In the genomic region with DNA sequence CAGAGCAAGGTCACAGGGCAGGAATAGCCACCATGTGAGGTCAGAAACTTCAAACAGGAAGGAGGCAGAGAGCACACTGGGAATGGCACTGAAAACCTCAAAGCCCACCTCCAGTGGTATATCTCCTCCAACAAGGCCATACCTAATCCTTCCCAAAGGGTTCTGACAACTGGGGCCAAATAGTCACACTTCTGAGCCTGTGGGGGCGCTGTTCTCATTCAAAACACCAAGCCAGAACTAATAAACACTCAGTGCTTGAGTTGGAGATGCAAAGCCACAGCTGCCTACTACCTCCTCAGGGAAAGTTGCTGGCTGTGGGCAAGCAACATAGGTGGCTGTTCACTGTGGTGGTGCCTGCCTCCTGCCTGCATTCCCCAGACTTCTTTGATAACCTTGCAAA, we compare ENCODE assay signal across 13 mouse cellular contexts.
A peak's percentile ranks its signal among the peaks of the same experiment; 100 is the strongest.
DNase-seq lines count a peak whose midpoint lies in the region; ATAC-seq and TF ChIP-seq lines count a peak whose summit lies in the region.
"Had no signal": no experiment of that assay in that cellular context is flagged by ENCODE, and none has a peak within 500 bp of the region (broad histone marks: within the 10 kb centered on the region; RNA-seq: fewer than 3 reads in every experiment).

No protein-coding gene starts in this region.

- no peak overlapping the region for H3K9ac ChIP-seq in heart, postnatal 0 days (replicated peaks; ENCODE audit: low read depth, low read length)
- no peak overlapping the region for H3K9ac ChIP-seq in midbrain, embryonic 14.5 days (replicated peaks; ENCODE audit: low read length)
- H3K9ac ChIP-seq in MEL (ENCODE audit: control insufficient read depth, low read depth, low read length, poor library complexity, severe bottlenecking): no peak overlapping the region
- H3K9ac ChIP-seq: embryonic facial prominence, embryonic 15.5 days had no signal

- no peaks in the 10 kb centered on the region for H3K36me3 ChIP-seq in heart, postnatal 0 days (replicated peaks; ENCODE audit: control insufficient read depth, insufficient read depth, low read length)
- no peaks in the 10 kb centered on the region for H3K36me3 ChIP-seq in midbrain, embryonic 10.5 days
- H3K36me3 ChIP-seq in midbrain, embryonic 14.5 days (ENCODE audit: control insufficient read depth, insufficient read depth, low read length): no peaks in the 10 kb centered on the region
- no peaks in the 10 kb centered on the region for H3K36me3 ChIP-seq in MEL (ENCODE audit: control insufficient read depth in 1 of 2, insufficient read depth in 2 of 2, low read length in 2 of 2)
- no peaks in the 10 kb centered on the region for H3K36me3 ChIP-seq in embryonic facial prominence, embryonic 10.5 days (replicated peaks)
- H3K36me3 ChIP-seq: embryonic facial prominence, embryonic 15.5 days; hindbrain, embryonic 10.5 days had no signal

- TF ChIP-seq EP300 in heart, postnatal 0 days (IDR thresholded peaks at IDR 0.05; ENCODE audit: low read depth): no peak
- TF ChIP-seq EP300 in MEL (IDR thresholded peaks at IDR 0.05; ENCODE audit: low read depth in 1 of 2, low read length in 2 of 2): no peak

- no peak overlapping the region for H3K4me2 ChIP-seq in heart, postnatal 0 days (ENCODE audit: low read depth, low read length)
- H3K4me2 ChIP-seq in midbrain, embryonic 14.5 days (ENCODE audit: low read length): no peak overlapping the region
- H3K4me2 ChIP-seq: embryonic facial prominence, embryonic 15.5 days had no signal

- no peaks in the 10 kb centered on the region for H3K79me2 ChIP-seq in MEL (ENCODE audit: control insufficient read depth, insufficient read depth, low read length, poor library complexity)

- H3K9me3 ChIP-seq in heart, postnatal 0 days (replicated peaks; ENCODE audit: control insufficient read depth, low read length): no peaks in the 10 kb centered on the region
- no peaks in the 10 kb centered on the region for H3K9me3 ChIP-seq in midbrain, embryonic 10.5 days (replicated peaks)
- H3K9me3 ChIP-seq in midbrain, embryonic 14.5 days (ENCODE audit: control insufficient read depth, low read length): no peaks in the 10 kb centered on the region
- no peaks in the 10 kb centered on the region for H3K9me3 ChIP-seq in MEL (replicated peaks; ENCODE audit: insufficient read depth, low read length)
- no peaks in the 10 kb centered on the region for H3K9me3 ChIP-seq in embryonic facial prominence, embryonic 10.5 days
- H3K9me3 ChIP-seq: embryonic facial prominence, embryonic 15.5 days; hindbrain, embryonic 10.5 days had no signal

- H3K4me1 ChIP-seq in heart, postnatal 0 days (ENCODE audit: control insufficient read depth, insufficient read depth): 0 out of 2 replicates have a peak, but pooled peaks cover 9% of the 10 kb centered on the region
- H3K4me1 ChIP-seq in midbrain, embryonic 10.5 days: 0 out of 2 replicates have a peak, but pooled peaks cover 6% of the 10 kb centered on the region
- no peaks in the 10 kb centered on the region for H3K4me1 ChIP-seq in midbrain, embryonic 14.5 days (ENCODE audit: control insufficient read depth, insufficient read depth, low read length)
- H3K4me1 ChIP-seq in MEL (ENCODE audit: control insufficient read depth in 1 of 2, insufficient read depth in 2 of 2, low read length in 2 of 2): no peaks in the 10 kb centered on the region
- H3K4me1 ChIP-seq in embryonic facial prominence, embryonic 10.5 days: peaks cover 11% of the 10 kb centered on the region
- H3K4me1 ChIP-seq: hindbrain, embryonic 10.5 days had no signal

- no peak for TF ChIP-seq POLR2A in MEL (IDR thresholded peaks at IDR 0.05; ENCODE audit: control insufficient read depth in 1 of 2, insufficient read depth in 1 of 2, low read depth in 1 of 2, low read length in 2 of 2, poor library complexity in 1 of 2)

- WGBS in heart, postnatal 0 days: 27% methylated on average over 1 of the region's 1 CpGs
- 0% methylated on average over 1 of the region's 1 CpGs for WGBS in midbrain, embryonic 10.5 days
- 5% methylated on average over 1 of the region's 1 CpGs for WGBS in midbrain, embryonic 14.5 days
- 10% methylated on average over 1 of the region's 1 CpGs for WGBS in embryonic facial prominence, embryonic 10.5 days

- no peak for DNase-seq in heart, postnatal 0 days (ENCODE audit: low spot score)
- DNase-seq in heart, postnatal 4 days: no peak
- peak; percentile 21 for DNase-seq in midbrain, embryonic 10.5 days (ENCODE audit: low spot score)
- no peak for DNase-seq in midbrain, embryonic 14.5 days
- no peak for DNase-seq in MEL (ENCODE audit: low read depth, low spot score)
- DNase-seq in embryonic facial prominence, embryonic 10.5 days (ENCODE audit: low spot score): peak; percentile 26
- no peak for DNase-seq in testis, postnatal 10 days (ENCODE audit: low spot score)
- DNase-seq in left cerebral cortex, adult 18-20 months (ENCODE audit: low spot score in 2 of 2): no peak
- DNase-seq: adrenal gland, postnatal 14 days; kidney, adult 9 months; lung, postnatal 4 days had no signal

- no peak for ATAC-seq in heart, postnatal 0 days (ENCODE audit: insufficient read depth, low read depth)
- ATAC-seq in midbrain, embryonic 14.5 days (ENCODE audit: low FRiP score, low TSS enrichment): no peak

- peak; percentile 39 for TF ChIP-seq CTCF in heart, postnatal 0 days (IDR thresholded peaks at IDR 0.05; ENCODE audit: low read depth)
- TF ChIP-seq CTCF in MEL (IDR thresholded peaks at IDR 0.05 in 2 of 3, conservative IDR thresholded peaks at IDR 0.05 in 1 of 3; ENCODE audit: control insufficient read depth in 1 of 3, insufficient read depth in 1 of 3, low read depth in 2 of 3, low read length in 3 of 3, poor library complexity in 1 of 3, severe bottlenecking in 1 of 3): peak in 2 of 3 experiments; percentile 3 to 6; a peak in 2 of 6 replicates

- no peak overlapping the region for H3K4me3 ChIP-seq in heart, postnatal 0 days (ENCODE audit: low read depth, low read length)
- H3K4me3 ChIP-seq in midbrain, embryonic 10.5 days: no peak overlapping the region
- H3K4me3 ChIP-seq in midbrain, embryonic 14.5 days (replicated peaks; ENCODE audit: low read depth, low read length): no peak overlapping the region
- H3K4me3 ChIP-seq in MEL (ENCODE audit: control insufficient read depth in 1 of 2, insufficient read depth in 1 of 2, low read depth in 2 of 2, low read length in 2 of 2): no peak overlapping the region
- no peak overlapping the region for H3K4me3 ChIP-seq in embryonic facial prominence, embryonic 10.5 days
- H3K4me3 ChIP-seq: embryonic facial prominence, embryonic 15.5 days; hindbrain, embryonic 10.5 days had no signal

- no peak for TF ChIP-seq RAD21 in MEL (IDR thresholded peaks at IDR 0.05; ENCODE audit: low read depth, low read length)

- H3K27ac ChIP-seq in heart, postnatal 0 days (ENCODE audit: low read depth): no peak overlapping the region
- H3K27ac ChIP-seq in midbrain, embryonic 10.5 days (replicated peaks): no peak overlapping the region
- H3K27ac ChIP-seq in midbrain, embryonic 14.5 days (replicated peaks; ENCODE audit: low read depth, low read length): no peak overlapping the region
- no peak overlapping the region for H3K27ac ChIP-seq in MEL (ENCODE audit: control insufficient read depth, low read depth, low read length)
- H3K27ac ChIP-seq in embryonic facial prominence, embryonic 10.5 days (replicated peaks): no peak overlapping the region
- H3K27ac ChIP-seq: embryonic facial prominence, embryonic 15.5 days; hindbrain, embryonic 10.5 days had no signal

- H3K27me3 ChIP-seq in heart, postnatal 0 days (ENCODE audit: control insufficient read depth, insufficient read depth, low read length): no peaks in the 10 kb centered on the region
- H3K27me3 ChIP-seq in midbrain, embryonic 10.5 days (ENCODE audit: low read depth, poor library complexity, severe bottlenecking): no peaks in the 10 kb centered on the region
- H3K27me3 ChIP-seq in midbrain, embryonic 14.5 days (ENCODE audit: control insufficient read depth, insufficient read depth, low read length): no peaks in the 10 kb centered on the region
- H3K27me3 ChIP-seq in MEL (ENCODE audit: control insufficient read depth in 1 of 2, insufficient read depth in 2 of 2, low read length in 2 of 2): no peaks in the 10 kb centered on the region
- no peaks in the 10 kb centered on the region for H3K27me3 ChIP-seq in embryonic facial prominence, embryonic 10.5 days (replicated peaks; ENCODE audit: low read depth, poor library complexity, severe bottlenecking)
- H3K27me3 ChIP-seq: embryonic facial prominence, embryonic 15.5 days had no signal

TF ChIP-seq in MEL, 35 proteins besides CTCF, POLR2A, EP300 and RAD21:
- TF ChIP-seq TCF12 (IDR thresholded peaks at IDR 0.05; ENCODE audit: low read depth, low read length): no peak
- no peak for TF ChIP-seq SMC3 (IDR thresholded peaks at IDR 0.05; ENCODE audit: low read depth, low read length)
- TF ChIP-seq MAZ (IDR thresholded peaks at IDR 0.05; ENCODE audit: low read depth, low read length): no peak
- TF ChIP-seq MAX (IDR thresholded peaks at IDR 0.05; ENCODE audit: low read length): no peak
- no peak for TF ChIP-seq RCOR1 (IDR thresholded peaks at IDR 0.05; ENCODE audit: low read depth, low read length)
- TF ChIP-seq ZNF384 (IDR thresholded peaks at IDR 0.05; ENCODE audit: low read depth, low read length): no peak
- TF ChIP-seq ETS1 (IDR thresholded peaks at IDR 0.05; ENCODE audit: low read depth, low read length): no peak
- TF ChIP-seq USF2 (IDR thresholded peaks at IDR 0.05; ENCODE audit: borderline replicate concordance in 1 of 2, insufficient read depth in 1 of 2, low read depth in 1 of 2, low read length in 2 of 2): no peak
- TF ChIP-seq GABPA (IDR thresholded peaks at IDR 0.05; ENCODE audit: low read depth, low read length): no peak
- no peak for TF ChIP-seq CHD2 (IDR thresholded peaks at IDR 0.05; ENCODE audit: low read length)
- TF ChIP-seq TBP (IDR thresholded peaks at IDR 0.05; ENCODE audit: low read depth, low read length): no peak
- TF ChIP-seq TAL1 (IDR thresholded peaks at IDR 0.05; ENCODE audit: low read length): no peak
TF ChIP-seq in MEL: peak in this region for 0.

Comparison
In these comparisons a context has a peak if more than half of its experiments do, and no peak if none do; other contexts are left out.
1. DNase-seq: peak in midbrain, embryonic 10.5 days (single experiment) and embryonic facial prominence, embryonic 10.5 days (single experiment); none in heart, postnatal 0 days (single experiment), heart, postnatal 4 days (single experiment), midbrain, embryonic 14.5 days (single experiment), MEL (single experiment), testis, postnatal 10 days (single experiment) and left cerebral cortex, adult 18-20 months (0 of 2).